Mouse (Mus musculus): ENCODE results near the gene Ank3. TPM values are rescaled to one million over a fixed set of nuclear protein-coding genes. Genes with fewer than 3 reads are reported as not detected.
A peak's percentile ranks its signal among the peaks of the same experiment; 100 is the strongest.

Gene Ank3
- polyA plus RNA-seq, 1 experiment = 9.3 TPM

GRCm38 (mm10) chr10:69831568-69831967 is 433.0 kb downstream of the Ank3 start:
- TF ChIP-seq CTCF (IDR thresholded peaks at IDR 0.05; ENCODE audit: control insufficient read depth, insufficient read depth, low read length) = no peak
- no peak for TF ChIP-seq POLR2A (IDR thresholded peaks at IDR 0.05; ENCODE audit: borderline replicate concordance, control insufficient read depth, low read depth, low read length)
- 56% methylated on average over 7 of the region's 7 CpGs for WGBS

GRCm38 (mm10) chr10:69832241-69832640 is 433.7 kb downstream of the Ank3 start:
- H3K4me1 ChIP-seq (ENCODE audit: control insufficient read depth, insufficient read depth, low read length) = no peaks in the 10 kb centered on the region
- TF ChIP-seq POLR2A (IDR thresholded peaks at IDR 0.05; ENCODE audit: borderline replicate concordance, control insufficient read depth, low read depth, low read length) = no peak
- TF ChIP-seq CTCF (IDR thresholded peaks at IDR 0.05; ENCODE audit: control insufficient read depth, insufficient read depth, low read length) = no peak
- 69% methylated on average over 4 of the region's 4 CpGs for WGBS
- no peak overlapping the region for H3K4me3 ChIP-seq (replicated peaks; ENCODE audit: control insufficient read depth, low read depth, low read length)
- no peak overlapping the region for H3K27ac ChIP-seq (ENCODE audit: control insufficient read depth, insufficient read depth, low read depth, low read length, poor library complexity)

More at GRCm38 (mm10) chr10:69831568-69831967, 433.0 kb downstream of the Ank3 start:
- H3K4me3 ChIP-seq (replicated peaks; ENCODE audit: control insufficient read depth, low read depth, low read length) = no peak overlapping the region
- H3K27ac ChIP-seq (ENCODE audit: control insufficient read depth, insufficient read depth, low read depth, low read length, poor library complexity) = no peak overlapping the region
- H3K4me1 ChIP-seq (ENCODE audit: control insufficient read depth, insufficient read depth, low read length) = no peaks in the 10 kb centered on the region

- Histone ChIP-seq H3K4me1 (ENCODE audit: control insufficient read depth, insufficient read depth, low read length) (no peaks in the 10 kb centered on the region), H3K27ac (ENCODE audit: control insufficient read depth, insufficient read depth, low read depth, low read length, poor library complexity) (no peak overlapping the region), H3K4me3 (replicated peaks; ENCODE audit: control insufficient read depth, low read depth, low read length) (no peak overlapping the region)
- TF ChIP-seq POLR2A (IDR thresholded peaks at IDR 0.05; ENCODE audit: borderline replicate concordance, control insufficient read depth, low read depth, low read length) = no peak
- no peak for TF ChIP-seq CTCF (IDR thresholded peaks at IDR 0.05; ENCODE audit: control insufficient read depth, insufficient read depth, low read length)
- 79% methylated on average over 7 of the region's 7 CpGs for WGBS
These were observed 434.2 kb downstream of the Ank3 start for GRCm38 (mm10) chr10:69832822-69833221.

GRCm38 (mm10) chr10:69834700-69835099 is 436.1 kb downstream of the Ank3 start:
- 69% methylated on average over 4 of the region's 4 CpGs for WGBS
- no peak overlapping the region for H3K4me3 ChIP-seq (replicated peaks; ENCODE audit: control insufficient read depth, low read depth, low read length)
- no peaks in the 10 kb centered on the region for H3K4me1 ChIP-seq (ENCODE audit: control insufficient read depth, insufficient read depth, low read length)
- no peak overlapping the region for H3K27ac ChIP-seq (ENCODE audit: control insufficient read depth, insufficient read depth, low read depth, low read length, poor library complexity)
- TF ChIP-seq CTCF (IDR thresholded peaks at IDR 0.05; ENCODE audit: control insufficient read depth, insufficient read depth, low read length) = no peak
- TF ChIP-seq POLR2A (IDR thresholded peaks at IDR 0.05; ENCODE audit: borderline replicate concordance, control insufficient read depth, low read depth, low read length) = no peak

GRCm38 (mm10) chr10:69845749-69846148 is 447.2 kb downstream of the Ank3 start:
- Histone ChIP-seq H3K4me3 (replicated peaks; ENCODE audit: control insufficient read depth, low read depth, low read length) (no peak overlapping the region), H3K4me1 (ENCODE audit: control insufficient read depth, insufficient read depth, low read length) (no peaks in the 10 kb centered on the region), H3K27ac (ENCODE audit: control insufficient read depth, insufficient read depth, low read depth, low read length, poor library complexity) (no peak overlapping the region)
- TF ChIP-seq CTCF (IDR thresholded peaks at IDR 0.05; ENCODE audit: control insufficient read depth, insufficient read depth, low read length) (peak; percentile 59; the same call in 1 of the 2 replicates), POLR2A (IDR thresholded peaks at IDR 0.05; ENCODE audit: borderline replicate concordance, control insufficient read depth, low read depth, low read length) (no peak)
- WGBS = 33% methylated on average over 4 of the region's 4 CpGs

GRCm38 (mm10) chr10:69852366-69853091 is 454.0 kb downstream of the Ank3 start:
- no peaks in the 10 kb centered on the region for H3K4me1 ChIP-seq (ENCODE audit: control insufficient read depth, insufficient read depth, low read length)
- H3K4me3 ChIP-seq (replicated peaks; ENCODE audit: control insufficient read depth, low read depth, low read length) = no peak overlapping the region
- WGBS = 59% methylated on average over 5 of the region's 5 CpGs
- no peak overlapping the region for H3K27ac ChIP-seq (ENCODE audit: control insufficient read depth, insufficient read depth, low read depth, low read length, poor library complexity)
- TF ChIP-seq POLR2A (IDR thresholded peaks at IDR 0.05; ENCODE audit: borderline replicate concordance, control insufficient read depth, low read depth, low read length) = no peak
- TF ChIP-seq CTCF (IDR thresholded peaks at IDR 0.05; ENCODE audit: control insufficient read depth, insufficient read depth, low read length) = no peak

- H3K27ac ChIP-seq (ENCODE audit: control insufficient read depth, insufficient read depth, low read depth, low read length, poor library complexity) = no peak overlapping the region
- H3K4me3 ChIP-seq (replicated peaks; ENCODE audit: control insufficient read depth, low read depth, low read length) = no peak overlapping the region
- WGBS = 82% methylated on average over 8 of the region's 8 CpGs
- TF ChIP-seq CTCF (IDR thresholded peaks at IDR 0.05; ENCODE audit: control insufficient read depth, insufficient read depth, low read length) = no peak
- no peak for TF ChIP-seq POLR2A (IDR thresholded peaks at IDR 0.05; ENCODE audit: borderline replicate concordance, control insufficient read depth, low read depth, low read length)
- H3K4me1 ChIP-seq (ENCODE audit: control insufficient read depth, insufficient read depth, low read length) = no peaks in the 10 kb centered on the region; the same call in 1 of the 2 replicates
These were observed 456.1 kb downstream of the Ank3 start for GRCm38 (mm10) chr10:69854587-69855185.

GRCm38 (mm10) chr10:69858011-69858410 is 459.4 kb downstream of the Ank3 start:
- WGBS = 55% methylated on average over 9 of the region's 9 CpGs
- TF ChIP-seq POLR2A (IDR thresholded peaks at IDR 0.05; ENCODE audit: borderline replicate concordance, control insufficient read depth, low read depth, low read length) (no peak), CTCF (IDR thresholded peaks at IDR 0.05; ENCODE audit: control insufficient read depth, insufficient read depth, low read length) (no peak)
- H3K27ac ChIP-seq (ENCODE audit: control insufficient read depth, insufficient read depth, low read depth, low read length, poor library complexity) = no peak overlapping the region
- H3K4me1 ChIP-seq (ENCODE audit: control insufficient read depth, insufficient read depth, low read length) = no peaks in the 10 kb centered on the region; the same call in 1 of the 2 replicates
- H3K4me3 ChIP-seq (replicated peaks; ENCODE audit: control insufficient read depth, low read depth, low read length) = no peak overlapping the region
